Mouse (Mus musculus) midbrain, embryonic 11.5 days (tissue): ENCODE data around the gene Armc3. TPM values are rescaled to one million over a fixed set of nuclear protein-coding genes. Genes with fewer than 3 reads are reported as not detected.

Experiments
- ATAC-seq: fragments of 200-750 bp; cut with Nextera tagmentation; 2 replicates; pipeline ENCODE4 v1.8.0; 2017; ENCODE audit warnings: moderate TSS enrichment, moderate library complexity; ENCODE audit not compliant: low FRiP score
- DNase-seq: peaks from one replicate; pipeline ENCODE4 v3.0.0; 2015; ENCODE audit warnings: low spot score; ENCODE audit errors: missing footprints
- H3K27ac ChIP-seq: fragments of 300-500 bp; sonication (generic); 2 replicates; pipeline ENCODE4 v1.5.1; 2014; ENCODE audit warnings: low read depth, low read length
- H3K27me3 ChIP-seq: fragments of 300-500 bp; sonication (generic); 2 replicates; pipeline ENCODE4 v1.6.1; 2014; ENCODE audit warnings: mild to moderate bottlenecking, low read length, moderate library complexity, mixed read lengths; ENCODE audit not compliant: control insufficient read depth, insufficient read depth
- H3K36me3 ChIP-seq: fragments of 300-500 bp; sonication (generic); 2 replicates; pipeline ENCODE4 v1.6.1; 2014; ENCODE audit warnings: mild to moderate bottlenecking, low read length, moderate library complexity, mixed read lengths; ENCODE audit not compliant: control insufficient read depth, insufficient read depth
- H3K4me1 ChIP-seq: fragments of 300-500 bp; sonication (generic); 2 replicates; pipeline ENCODE4 v1.6.1; 2014; ENCODE audit warnings: low read length; ENCODE audit not compliant: control insufficient read depth, insufficient read depth
- H3K4me2 ChIP-seq: fragments of 300-500 bp; sonication (generic); 2 replicates; pipeline ENCODE4 v1.6.1; 2014; ENCODE audit warnings: mild to moderate bottlenecking, moderate library complexity
- H3K4me3 ChIP-seq: fragments of 300-500 bp; sonication (generic); 2 replicates; pipeline ENCODE4 v1.5.1; 2014; ENCODE audit warnings: low read depth, low read length
- H3K9ac ChIP-seq: fragments of 300-500 bp; sonication (generic); 2 replicates; pipeline ENCODE4 v1.6.1; 2014; ENCODE audit warnings: low read length
- H3K9me3 ChIP-seq: fragments of 300-500 bp; sonication (generic); 2 replicates; pipeline ENCODE4 v1.6.1; 2016; ENCODE audit warnings: low read length; ENCODE audit not compliant: control insufficient read depth
- WGBS: fragments of 180-500 bp; shearing (Covaris S2); extraction: QIAGEN DNeasy Blood & Tissue Kit; methylation state at CpG from one replicate; pipeline ENCODE4 v1.1.7; 2014; 5-methylcytosine and 5-hydroxymethylcytosine counted together
- polyA plus RNA-seq: library from polyadenylated mRNA; unstranded; fragments of >200 nt; fragmentation: Nextera tagmentation; extraction: Ambion mirVana; gene quantifications from 2 replicates; pipeline ENCODE4 v1.2.1, GENCODE M21; 2014

Gene Armc3
- polyA plus RNA-seq, 1 experiment from 2014 or later = 0.25 TPM

DNA sequence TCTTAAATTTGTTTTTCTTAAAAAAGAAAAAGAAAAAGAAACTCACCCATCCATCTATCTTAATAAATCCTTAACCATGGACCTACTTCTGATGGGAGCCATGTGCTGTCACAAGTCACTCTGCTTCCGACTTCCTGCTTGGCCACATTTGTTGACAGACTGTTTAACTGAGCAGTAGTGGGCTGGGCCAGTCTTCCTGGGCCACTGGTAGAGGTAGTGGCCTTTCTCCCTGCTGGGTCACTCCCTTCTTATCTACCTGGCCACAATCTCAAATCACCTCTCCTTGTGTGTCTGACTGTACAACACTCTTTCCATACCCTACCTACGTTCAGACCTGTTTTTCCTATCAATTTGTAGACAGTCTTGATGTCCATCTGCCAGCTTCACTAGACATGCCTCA is 66.7 kb downstream of the Armc3 start:
- ATAC-seq = no peak
- Histone ChIP-seq H3K9me3 (no peaks in the 10 kb centered on the region), H3K27me3 (no peaks in the 10 kb centered on the region), H3K4me2 (no peak overlapping the region), H3K36me3 (no peaks in the 10 kb centered on the region), H3K4me3 (no peak overlapping the region), H3K27ac (no peak overlapping the region), H3K4me1 (no peaks in the 10 kb centered on the region), H3K9ac (no peak overlapping the region)
- DNase-seq = no peak
- WGBS = 83% methylated on average over 2 of the region's 2 CpGs

DNA sequence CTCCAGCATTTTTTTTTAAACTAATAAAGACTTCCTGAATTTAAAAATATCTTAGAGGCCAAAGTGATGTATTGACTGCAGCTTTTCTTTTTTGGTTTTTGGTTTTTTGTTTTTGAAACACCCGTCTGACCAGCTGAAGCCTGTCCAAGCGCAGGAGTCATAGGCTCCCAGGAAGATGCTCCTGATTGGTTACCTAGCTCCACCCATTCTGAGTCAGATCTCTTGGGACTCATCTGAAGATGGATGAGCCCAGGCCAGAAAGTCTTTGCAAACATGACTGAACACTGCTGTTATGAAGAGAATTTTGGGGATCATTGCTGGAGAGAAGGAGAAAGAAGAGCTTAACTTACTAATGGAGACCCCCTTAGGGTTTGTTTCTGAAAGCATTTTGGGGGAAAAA is 68.3 kb downstream of the Armc3 start:
- Histone ChIP-seq H3K27ac (no peak overlapping the region), H3K27me3 (no peaks in the 10 kb centered on the region), H3K4me1 (no peaks in the 10 kb centered on the region), H3K4me2 (no peak overlapping the region), H3K9me3 (no peaks in the 10 kb centered on the region), H3K36me3 (no peaks in the 10 kb centered on the region), H3K4me3 (no peak overlapping the region), H3K9ac (no peak overlapping the region)
- ATAC-seq (no peak), DNase-seq (no peak)
- WGBS = 71% methylated on average over 2 of the region's 2 CpGs

DNA sequence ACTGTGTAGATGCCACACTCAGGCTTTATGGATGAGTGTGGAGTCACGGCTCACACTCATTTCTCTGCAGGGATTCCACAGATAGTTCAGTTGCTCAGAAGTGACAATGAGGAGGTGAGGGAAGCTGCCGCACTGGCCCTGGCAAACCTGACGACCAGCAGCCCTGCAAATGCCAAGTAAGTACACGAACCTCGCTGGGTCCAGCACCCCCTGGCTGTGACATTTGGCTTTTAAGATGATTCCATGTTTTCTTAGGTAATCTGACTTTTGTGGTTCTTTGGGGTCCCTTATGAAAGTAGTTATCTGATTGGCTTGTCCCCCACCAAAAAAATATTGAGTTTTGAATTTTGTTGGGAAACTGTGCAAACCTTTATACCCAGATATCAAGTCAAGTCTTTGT is 70.9 kb downstream of the Armc3 start:
- 55% methylated on average over 5 of the region's 5 CpGs for WGBS
- Histone ChIP-seq H3K4me1 (no peaks in the 10 kb centered on the region), H3K4me2 (no peak overlapping the region), H3K27ac (no peak overlapping the region), H3K9me3 (no peaks in the 10 kb centered on the region), H3K27me3 (no peaks in the 10 kb centered on the region), H3K4me3 (no peak overlapping the region), H3K36me3 (no peaks in the 10 kb centered on the region), H3K9ac (no peak overlapping the region)
- DNase-seq (no peak), ATAC-seq (no peak)

DNA sequence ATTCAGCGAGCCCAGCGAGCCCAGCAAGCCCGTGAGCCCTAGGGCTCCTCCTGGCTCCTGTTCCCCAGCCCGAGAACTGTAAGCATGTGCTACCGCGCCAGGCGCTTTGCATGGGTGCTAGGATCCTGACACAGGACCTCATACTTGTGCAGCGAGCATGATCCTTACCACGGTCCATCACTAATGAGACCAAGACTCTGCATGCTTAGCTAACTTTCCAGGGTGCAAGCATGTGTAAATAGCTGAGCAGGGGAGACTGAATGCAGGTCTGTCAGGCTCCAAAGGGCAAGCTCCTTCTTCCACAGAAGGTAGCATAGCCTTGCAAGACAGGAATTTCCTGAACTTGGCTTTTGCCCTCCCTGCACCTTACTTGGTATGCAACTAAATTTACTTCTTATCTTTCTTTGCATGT is 71.6 kb downstream of the Armc3 start:
- no peak for DNase-seq
- Histone ChIP-seq H3K9ac (no peak overlapping the region), H3K4me2 (no peak overlapping the region), H3K4me1 (no peaks in the 10 kb centered on the region), H3K36me3 (no peaks in the 10 kb centered on the region), H3K27me3 (no peaks in the 10 kb centered on the region), H3K4me3 (no peak overlapping the region), H3K9me3 (no peaks in the 10 kb centered on the region), H3K27ac (no peak overlapping the region)
- WGBS = 33% methylated on average over 9 of the region's 9 CpGs
- no peak for ATAC-seq

DNA sequence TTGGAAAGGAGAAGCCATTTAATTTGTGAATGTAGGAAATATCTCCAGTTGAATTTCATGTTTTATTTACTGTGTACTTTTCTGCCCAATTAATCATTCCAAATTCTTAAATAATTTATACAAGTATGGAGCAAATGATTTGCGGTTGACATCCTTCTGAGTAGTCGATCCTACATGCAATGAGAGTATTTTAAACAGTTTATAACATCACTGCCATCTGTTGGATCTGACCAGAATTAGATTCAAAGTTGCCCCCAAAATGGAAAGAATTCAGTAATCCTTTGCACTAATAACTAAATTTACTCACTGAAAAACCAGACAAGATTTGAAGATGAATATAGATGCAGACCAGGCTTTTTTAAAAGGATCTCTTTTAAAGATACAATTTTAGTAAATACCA is 75.5 kb downstream of the Armc3 start:
- no peaks in the 10 kb centered on the region for H3K9me3 ChIP-seq
- ATAC-seq (no peak), DNase-seq (no peak)
- no peaks in the 10 kb centered on the region for H3K36me3 ChIP-seq
- 80% methylated on average over 2 of the region's 2 CpGs for WGBS
- H3K27me3 ChIP-seq = no peaks in the 10 kb centered on the region
- no peak overlapping the region for H3K4me3 ChIP-seq
- no peak overlapping the region for H3K9ac ChIP-seq
- H3K4me2 ChIP-seq = no peak overlapping the region
- no peaks in the 10 kb centered on the region for H3K4me1 ChIP-seq
- H3K27ac ChIP-seq = no peak overlapping the region

DNA sequence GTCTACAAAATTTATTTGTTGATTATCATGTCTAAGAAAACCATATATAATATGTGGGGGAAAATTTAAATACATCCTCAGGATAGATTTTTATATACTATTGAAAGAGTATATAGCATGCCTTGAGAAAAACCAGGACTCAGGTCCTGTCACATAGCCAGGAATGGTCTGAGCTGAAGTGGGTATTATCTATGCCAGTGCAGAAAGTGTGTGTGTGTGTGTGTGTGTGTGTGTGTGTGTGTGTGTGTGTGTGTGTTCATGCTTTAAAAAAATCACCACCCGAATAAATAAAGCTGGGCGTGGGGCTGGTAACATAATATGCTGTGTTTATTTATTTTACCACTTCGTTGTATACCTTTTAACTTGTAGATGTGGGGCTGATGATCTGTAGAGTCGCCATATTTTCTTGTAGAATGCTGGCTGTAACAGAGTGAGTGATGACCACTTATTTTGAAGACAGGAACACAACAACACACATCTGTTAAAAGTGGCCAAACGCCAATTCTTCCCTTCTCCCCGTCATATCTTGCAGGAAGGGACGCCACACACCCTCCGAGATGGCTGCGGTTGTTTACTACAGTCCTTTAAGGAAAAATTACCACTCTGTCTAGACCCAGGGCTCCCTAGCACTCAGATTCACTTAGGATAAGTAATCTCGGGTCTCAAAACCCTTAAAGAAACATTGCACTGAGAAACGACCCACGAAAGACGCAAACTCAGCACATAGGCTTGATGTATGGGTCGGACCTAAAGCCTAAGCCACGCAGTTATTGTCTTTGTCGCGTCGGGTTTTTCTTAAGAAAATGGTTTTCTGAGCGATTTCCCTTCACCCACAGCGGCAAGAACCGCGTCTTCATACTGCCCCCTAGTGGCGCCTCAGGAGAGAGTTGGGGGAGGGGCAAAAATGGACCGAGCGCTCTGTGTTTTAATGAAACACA is 76.8 kb downstream of the Armc3 start:
- H3K9ac ChIP-seq = peak overlapping the region; percentile 63
- no peaks in the 10 kb centered on the region for H3K36me3 ChIP-seq
- DNase-seq (peak; percentile 98), ATAC-seq (peak; percentile 83)
- no peak overlapping the region for H3K27ac ChIP-seq
- H3K4me3 ChIP-seq = peak overlapping the region; percentile 27
- WGBS = 11% methylated on average over 25 of the region's 25 CpGs
- no peaks in the 10 kb centered on the region for H3K27me3 ChIP-seq
- H3K9me3 ChIP-seq = no peaks in the 10 kb centered on the region
- H3K4me1 ChIP-seq = no peaks in the 10 kb centered on the region
- peak overlapping the region; percentile 45 for H3K4me2 ChIP-seq

DNA sequence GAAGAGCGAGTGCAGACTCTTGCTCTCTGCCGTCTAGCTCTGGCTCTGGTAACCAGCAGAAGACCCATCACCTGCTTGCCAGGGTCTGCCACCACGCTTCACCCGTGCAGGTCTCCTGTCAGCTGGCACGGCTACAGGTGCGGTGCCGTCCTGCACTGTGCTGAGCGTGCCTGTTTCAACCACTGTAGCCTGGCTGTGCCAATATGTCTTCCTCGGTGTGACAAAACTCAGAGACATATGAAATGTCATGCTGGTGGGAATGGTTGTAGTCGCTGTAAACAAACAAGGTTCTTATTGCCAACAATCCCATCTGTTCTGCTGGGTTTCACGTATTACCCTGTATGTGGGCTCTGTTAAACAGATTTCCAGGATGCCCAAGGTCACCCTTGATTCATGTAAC is 81.2 kb downstream of the Armc3 start:
- 95% methylated on average over 11 of the region's 11 CpGs for WGBS
- Histone ChIP-seq H3K4me2 (no peak overlapping the region), H3K27me3 (no peaks in the 10 kb centered on the region), H3K27ac (no peak overlapping the region), H3K36me3 (no peaks in the 10 kb centered on the region), H3K4me1 (no peaks in the 10 kb centered on the region), H3K9me3 (no peaks in the 10 kb centered on the region), H3K4me3 (no peak overlapping the region), H3K9ac (no peak overlapping the region)
- DNase-seq (no peak), ATAC-seq (no peak)

DNA sequence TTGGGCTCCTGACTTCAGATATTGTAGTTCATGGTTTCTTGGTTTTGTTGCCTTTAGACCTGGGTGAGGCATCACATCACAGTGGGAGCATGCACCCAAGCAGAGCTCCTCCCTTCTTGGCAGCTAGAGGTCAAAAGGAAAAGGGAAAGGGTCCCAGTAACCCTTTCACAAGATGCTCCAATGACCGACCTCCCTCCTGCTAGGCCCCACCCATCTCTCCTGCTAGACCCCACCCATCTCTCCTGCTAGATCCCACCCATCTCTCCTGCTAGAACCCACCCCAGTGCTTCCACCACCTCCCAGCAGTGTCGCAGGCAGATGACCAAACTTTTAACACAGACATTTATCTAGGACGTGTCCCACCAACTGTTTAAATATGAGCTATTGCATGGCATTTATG is 93.3 kb downstream of the Armc3 start:
- H3K9me3 ChIP-seq = no peaks in the 10 kb centered on the region
- H3K27ac ChIP-seq = no peak overlapping the region
- no peak for ATAC-seq
- H3K4me1 ChIP-seq = no peaks in the 10 kb centered on the region
- H3K4me2 ChIP-seq = no peak overlapping the region
- H3K4me3 ChIP-seq = no peak overlapping the region
- no peak overlapping the region for H3K9ac ChIP-seq
- no peaks in the 10 kb centered on the region for H3K27me3 ChIP-seq
- H3K36me3 ChIP-seq = no peaks in the 10 kb centered on the region
- DNase-seq = no peak
- 67% methylated on average over 3 of the region's 3 CpGs for WGBS

DNA sequence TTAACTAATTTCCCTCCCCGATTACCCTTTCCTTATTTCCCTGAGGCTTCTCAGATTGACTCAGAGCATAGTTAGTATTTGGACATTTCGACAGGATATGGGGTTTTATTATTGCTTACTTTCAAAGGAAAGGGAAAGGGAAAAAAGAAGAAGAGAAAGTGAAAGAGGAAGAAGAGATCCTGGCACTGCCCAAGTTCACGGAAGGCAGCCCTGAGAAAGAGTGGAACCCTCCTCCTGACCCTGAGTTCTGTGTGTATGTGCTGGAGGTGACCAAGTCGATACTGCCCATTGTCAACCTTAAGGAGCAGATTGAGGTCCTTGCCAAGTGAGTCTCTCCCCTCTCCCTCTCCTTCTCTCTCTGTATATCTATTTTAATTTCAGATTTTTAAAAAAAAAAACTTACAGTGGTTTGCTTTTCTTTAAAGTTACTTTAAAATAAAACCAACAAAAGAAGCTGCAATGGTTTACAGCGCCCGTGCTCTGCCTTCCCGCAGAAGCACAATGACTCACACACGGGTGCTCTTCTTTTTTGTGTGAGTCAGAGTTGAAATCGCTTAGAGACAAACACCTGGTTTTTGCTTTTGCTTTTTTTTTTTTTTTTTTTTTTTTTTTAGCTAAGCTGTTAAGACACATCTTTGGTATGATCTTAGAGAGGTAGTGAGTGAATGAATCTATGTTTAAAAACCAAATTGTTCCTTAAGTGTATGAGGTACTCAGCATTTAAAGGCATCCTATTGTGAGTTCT is 101.4 kb downstream of the Armc3 start:
- Histone ChIP-seq H3K36me3 (no peaks in the 10 kb centered on the region), H3K9ac (no peak overlapping the region), H3K4me2 (no peak overlapping the region), H3K9me3 (no peaks in the 10 kb centered on the region), H3K4me3 (no peak overlapping the region), H3K27ac (no peak overlapping the region), H3K27me3 (no peaks in the 10 kb centered on the region), H3K4me1 (no peaks in the 10 kb centered on the region)
- no peak for ATAC-seq
- DNase-seq = no peak
- WGBS = 81% methylated on average over 9 of the region's 9 CpGs
